Mouse (Mus musculus) stomach, embryonic 16.5 days (tissue): ENCODE results near the gene Ccdc146. TPM values are rescaled to one million over a fixed set of nuclear protein-coding genes. Genes with fewer than 3 reads are reported as not detected.
A peak's percentile ranks its signal among the peaks of the same experiment; 100 is the strongest.

Experiments used
- ATAC-seq: fragments of 200-750 bp; cut with Nextera tagmentation; 2 replicates; pipeline ENCODE4 v1.8.0; 2017; ENCODE audit warnings: moderate number of reproducible peaks, moderate TSS enrichment; ENCODE audit not compliant: insufficient read depth, low FRiP score
- H3K27ac ChIP-seq: fragments of 300-500 bp; sonication (generic); 2 replicates; pipeline ENCODE4 v1.5.1; 2014; ENCODE audit warnings: low read length
- H3K27me3 ChIP-seq: fragments of 300-500 bp; sonication (generic); 2 replicates; pipeline ENCODE4 v1.6.1; 2014; ENCODE audit warnings: low read length, control low read depth, mixed read lengths; ENCODE audit not compliant: control insufficient read depth, insufficient read depth
- H3K36me3 ChIP-seq: fragments of 300-500 bp; sonication (generic); 2 replicates; pipeline ENCODE4 v1.6.1; 2014; ENCODE audit warnings: low read length; ENCODE audit not compliant: control insufficient read depth, insufficient read depth
- H3K4me1 ChIP-seq: fragments of 300-500 bp; sonication (generic); 2 replicates; pipeline ENCODE4 v1.6.1; 2014; ENCODE audit warnings: low read length, control low read depth, mixed read lengths; ENCODE audit not compliant: control insufficient read depth, insufficient read depth
- H3K4me2 ChIP-seq: fragments of 300-500 bp; sonication (generic); 2 replicates; pipeline ENCODE4 v1.6.1; 2014; ENCODE audit warnings: low read depth, low read length, mixed read lengths
- H3K4me3 ChIP-seq: fragments of 300-500 bp; sonication (generic); replicated peaks from 2 replicates; pipeline ENCODE4 v1.5.1; 2014; ENCODE audit warnings: mild to moderate bottlenecking, low read length
- H3K9ac ChIP-seq: fragments of 300-500 bp; sonication (generic); 2 replicates; pipeline ENCODE4 v1.6.1; 2014; ENCODE audit warnings: low read length
- H3K9me3 ChIP-seq: fragments of 300-500 bp; sonication (generic); replicated peaks from 2 replicates; pipeline ENCODE4 v1.6.1; 2016; ENCODE audit warnings: low read length, control low read depth; ENCODE audit not compliant: control insufficient read depth
- WGBS: fragments of 180-500 bp; shearing (Covaris S2); extraction: QIAGEN DNeasy Blood & Tissue Kit; methylation state at CpG from one replicate; pipeline ENCODE4 v1.1.7; 2014; 5-methylcytosine and 5-hydroxymethylcytosine counted together
- polyA plus RNA-seq: library from polyadenylated mRNA; unstranded; fragments of >200 nt; fragmentation: Nextera tagmentation; extraction: Ambion mirVana; gene quantifications from 2 replicates; pipeline ENCODE4 v1.2.1, GENCODE M21; 2015

Gene Ccdc146
- polyA plus RNA-seq, 1 experiment from 2014 or later = 0.72 TPM

DNA sequence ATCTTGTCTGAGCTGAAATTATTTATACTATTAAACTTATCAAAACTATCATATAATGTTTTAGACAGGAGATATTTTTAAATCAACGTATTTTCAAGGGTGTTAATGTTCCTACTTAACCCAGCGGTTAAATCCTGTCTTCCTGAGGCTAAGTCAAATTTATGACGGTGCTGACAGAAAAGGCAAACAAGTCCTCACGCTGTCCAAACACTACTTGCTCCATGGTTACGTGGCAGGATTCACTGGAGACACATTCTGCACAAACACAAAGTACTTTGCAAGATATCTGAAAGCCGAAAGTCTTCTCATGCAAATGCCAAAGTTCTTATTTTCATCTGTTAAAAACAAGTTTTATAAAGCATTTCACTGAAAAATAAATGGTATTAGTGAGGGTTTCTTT, 42.5 kb downstream of the Ccdc146 start:
- Histone ChIP-seq H3K4me2 (no peak overlapping the region), H3K9me3 (no peaks in the 10 kb centered on the region), H3K36me3 (no peaks in the 10 kb centered on the region), H3K4me1 (peaks cover 19% of the 10 kb centered on the region), H3K9ac (no peak overlapping the region), H3K27ac (no peak overlapping the region), H3K27me3 (no peaks in the 10 kb centered on the region), H3K4me3 (no peak overlapping the region)
- WGBS = 12% methylated on average over 6 of the region's 6 CpGs
- ATAC-seq = peak; percentile 66; the same call in 1 of the 2 replicates

DNA sequence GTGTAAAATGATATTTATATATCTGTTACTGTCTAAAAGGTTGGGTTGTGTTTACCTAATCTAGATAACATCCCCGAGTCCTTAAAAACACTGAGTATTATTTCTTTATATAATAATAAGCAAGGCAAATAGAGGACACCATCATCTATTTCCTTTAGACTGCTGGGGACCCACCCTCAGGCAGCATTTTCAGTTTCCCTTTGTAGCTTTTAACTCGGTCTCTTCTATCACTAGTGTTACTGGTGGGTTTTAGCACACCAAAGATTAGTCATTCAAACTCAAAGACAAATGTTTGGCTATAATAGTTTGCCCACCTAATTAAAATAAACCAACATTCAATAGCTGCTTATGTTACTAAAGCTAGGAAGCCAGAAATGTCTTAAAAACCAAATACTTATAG, 46.1 kb downstream of the Ccdc146 start:
- no peak for ATAC-seq
- H3K9me3 ChIP-seq = no peaks in the 10 kb centered on the region
- H3K27ac ChIP-seq = no peak overlapping the region
- H3K9ac ChIP-seq = no peak overlapping the region
- H3K36me3 ChIP-seq = no peaks in the 10 kb centered on the region
- no peaks in the 10 kb centered on the region; the same call in 1 of the 2 replicates for H3K27me3 ChIP-seq
- WGBS = 33% methylated on average over 2 of the region's 2 CpGs
- no peak overlapping the region for H3K4me3 ChIP-seq
- H3K4me2 ChIP-seq = no peak overlapping the region
- H3K4me1 ChIP-seq = peaks cover 10% of the 10 kb centered on the region

DNA sequence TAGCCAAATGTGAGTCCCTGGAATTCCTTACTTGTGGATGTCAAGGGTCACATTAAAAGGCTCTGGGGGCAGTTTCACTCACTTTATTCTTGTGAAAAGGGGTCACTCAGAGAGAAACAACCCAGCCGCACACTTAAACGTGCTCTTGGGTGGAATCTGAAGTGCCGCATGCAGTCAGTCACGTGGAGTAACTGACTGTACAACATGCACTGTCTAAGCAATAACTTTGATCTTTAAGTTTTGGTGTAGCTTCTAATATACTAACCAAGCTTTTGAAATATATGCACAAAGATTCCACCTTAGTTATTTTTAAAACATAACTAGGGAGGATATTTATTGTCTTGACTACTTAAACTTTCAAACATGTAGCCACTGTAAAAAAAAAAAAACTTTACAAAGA, 47.5 kb downstream of the Ccdc146 start:
- 69% methylated on average over 4 of the region's 4 CpGs for WGBS

DNA sequence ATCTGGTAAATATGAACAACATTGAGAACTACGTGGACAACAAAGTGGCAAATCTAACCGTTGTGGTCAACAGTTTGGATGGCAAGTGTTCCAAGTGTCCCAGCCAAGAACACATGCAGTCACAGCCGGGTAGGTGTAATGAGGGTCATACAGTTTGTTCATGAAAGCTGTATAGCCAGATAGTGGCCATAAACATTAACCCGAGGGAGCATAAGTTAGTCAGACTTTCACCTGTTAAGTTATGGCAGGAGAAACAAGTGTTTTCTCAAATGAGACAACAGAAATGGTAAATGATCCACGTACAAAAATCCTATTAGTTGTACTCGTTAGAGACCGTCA, 51.3 kb downstream of the Ccdc146 start:
- H3K9me3 ChIP-seq = no peaks in the 10 kb centered on the region
- no peak for ATAC-seq
- H3K4me2 ChIP-seq = peak overlapping the region; percentile 72
- H3K27me3 ChIP-seq = peaks cover 3% of the 10 kb centered on the region; the same call in 1 of the 2 replicates
- no peaks in the 10 kb centered on the region for H3K36me3 ChIP-seq
- H3K4me1 ChIP-seq = no peaks in the 10 kb centered on the region
- 58% methylated on average over 7 of the region's 7 CpGs for WGBS
- peak overlapping the region; percentile 68 for H3K9ac ChIP-seq
- peak overlapping the region; percentile 45 for H3K4me3 ChIP-seq
- no peak overlapping the region for H3K27ac ChIP-seq

More for the DNA sequence above, 47.5 kb downstream of the Ccdc146 start:
- H3K4me3 ChIP-seq = no peak overlapping the region
- no peaks in the 10 kb centered on the region; the same call in 1 of the 2 replicates for H3K27me3 ChIP-seq
- no peaks in the 10 kb centered on the region for H3K36me3 ChIP-seq
- no peak overlapping the region for H3K9ac ChIP-seq
- no peak overlapping the region for H3K27ac ChIP-seq
- no peak overlapping the region for H3K4me2 ChIP-seq
- H3K9me3 ChIP-seq = no peaks in the 10 kb centered on the region
- ATAC-seq = no peak
- no peaks in the 10 kb centered on the region for H3K4me1 ChIP-seq

DNA sequence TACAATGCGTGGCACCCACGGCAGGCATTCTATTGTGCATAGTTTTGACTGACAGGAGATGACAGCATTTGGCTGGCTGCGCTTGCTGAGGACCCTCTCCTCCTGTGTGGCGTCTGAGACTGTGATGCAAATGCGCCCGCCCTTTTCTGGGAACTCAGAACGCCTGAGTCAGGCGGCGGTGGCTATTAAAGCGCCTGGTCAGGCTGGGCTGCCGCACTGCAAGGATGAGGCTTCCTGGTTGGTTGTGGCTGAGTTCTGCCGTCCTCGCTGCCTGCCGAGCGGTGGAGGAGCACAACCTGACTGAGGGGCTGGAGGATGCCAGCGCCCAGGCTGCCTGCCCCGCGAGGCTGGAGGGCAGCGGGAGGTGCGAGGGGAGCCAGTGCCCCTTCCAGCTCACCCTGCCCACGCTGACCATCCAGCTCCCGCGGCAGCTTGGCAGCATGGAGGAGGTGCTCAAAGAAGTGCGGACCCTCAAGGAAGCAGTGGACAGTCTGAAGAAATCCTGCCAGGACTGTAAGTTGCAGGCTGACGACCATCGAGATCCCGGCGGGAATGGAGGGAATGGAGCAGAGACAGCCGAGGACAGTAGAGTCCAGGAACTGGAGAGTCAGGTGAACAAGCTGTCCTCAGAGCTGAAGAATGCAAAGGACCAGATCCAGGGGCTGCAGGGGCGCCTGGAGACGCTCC, 51.8 kb downstream of the Ccdc146 start, which contains the start of gene Fgl2:
Gene Fgl2, plus strand, starts transcription at position 150 of the 687 bp plus-strand sequence.
- no peaks in the 10 kb centered on the region for H3K36me3 ChIP-seq
- H3K4me2 ChIP-seq = peak within 1 kb of the TSS; percentile 72
- peak; percentile 77 for ATAC-seq
- H3K27ac ChIP-seq = no peak within 1 kb of the TSS
- WGBS = 5% methylated on average over 31 of the region's 31 CpGs
- no peaks in the 10 kb centered on the region for H3K9me3 ChIP-seq
- peak within 1 kb of the TSS; percentile 68 for H3K9ac ChIP-seq
- H3K27me3 ChIP-seq = peaks cover 3% of the 10 kb centered on the region; the same call in 1 of the 2 replicates
- H3K4me3 ChIP-seq = peak within 1 kb of the TSS; percentile 45
- H3K4me1 ChIP-seq = no peaks in the 10 kb centered on the region

DNA sequence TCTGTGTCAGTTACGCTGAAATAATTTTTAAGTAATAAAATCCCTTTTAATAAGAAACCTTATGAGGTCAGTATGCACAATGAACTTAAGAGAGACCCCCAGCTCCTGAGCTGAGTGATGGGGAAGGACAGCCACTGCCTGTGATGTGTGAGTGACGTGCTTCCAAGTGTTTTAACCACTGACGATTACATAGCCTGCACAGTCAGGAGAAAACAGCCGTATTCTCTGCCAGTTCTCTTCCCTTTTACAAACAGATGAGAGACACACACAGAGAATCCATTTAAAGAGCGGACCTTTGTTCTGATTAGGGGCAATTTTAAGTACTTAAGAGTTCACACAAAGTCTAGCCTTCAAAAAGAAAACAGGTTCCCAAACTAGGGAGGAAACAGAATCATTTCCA, 52.6 kb downstream of the Ccdc146 start:
- no peak overlapping the region for H3K27ac ChIP-seq
- no peaks in the 10 kb centered on the region for H3K36me3 ChIP-seq
- H3K27me3 ChIP-seq = peaks cover 3% of the 10 kb centered on the region; the same call in 1 of the 2 replicates
- no peak overlapping the region for H3K9ac ChIP-seq
- no peak overlapping the region; the same call in 1 of the 2 replicates for H3K4me3 ChIP-seq
- 52% methylated on average over 5 of the region's 5 CpGs for WGBS
- no peak for ATAC-seq
- no peaks in the 10 kb centered on the region for H3K4me1 ChIP-seq
- H3K9me3 ChIP-seq = no peaks in the 10 kb centered on the region
- peak overlapping the region; percentile 72; the same call in 1 of the 2 replicates for H3K4me2 ChIP-seq

DNA sequence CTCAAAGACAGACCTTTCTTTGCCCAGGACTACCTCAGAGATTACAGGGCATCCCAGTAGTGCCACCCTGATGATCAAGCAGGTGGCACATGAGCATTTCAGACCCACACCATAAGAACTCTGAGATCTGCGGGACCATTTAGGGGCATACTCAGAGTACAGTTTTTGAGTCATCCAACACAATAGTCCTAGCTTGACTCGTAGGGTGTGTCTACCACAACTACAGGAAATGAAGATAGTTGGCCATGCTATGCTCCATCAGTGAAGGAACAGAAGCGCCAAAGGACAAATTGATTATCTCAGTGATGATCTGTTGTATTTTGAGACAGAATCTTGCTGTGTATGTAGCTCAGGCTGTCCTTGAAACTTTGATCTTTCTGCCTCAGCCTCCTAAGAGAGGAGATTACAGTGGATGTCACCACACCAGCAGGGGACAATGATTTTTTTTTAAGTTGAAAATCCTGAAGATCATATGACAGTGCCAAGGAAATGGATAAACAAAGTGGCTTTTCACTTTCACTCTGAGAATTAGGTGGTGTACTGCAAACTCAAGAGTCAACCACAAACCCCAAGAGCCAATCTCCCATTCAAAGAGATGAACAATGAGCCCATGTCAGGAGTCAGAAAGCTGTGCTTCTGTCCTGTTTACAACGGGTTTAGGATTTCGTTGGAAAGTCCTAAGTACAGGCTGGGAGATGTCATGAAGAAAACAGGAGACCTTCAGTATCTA, 54.1 kb downstream of the Ccdc146 start:
- Histone ChIP-seq H3K4me2 (no peak overlapping the region), H3K36me3 (no peaks in the 10 kb centered on the region), H3K4me3 (no peak overlapping the region), H3K27me3 (peaks cover 3% of the 10 kb centered on the region; the same call in 1 of the 2 replicates), H3K9ac (no peak overlapping the region), H3K4me1 (no peaks in the 10 kb centered on the region), H3K9me3 (no peaks in the 10 kb centered on the region), H3K27ac (no peak overlapping the region)
- ATAC-seq = no peak
- 83% methylated on average over 5 of the region's 5 CpGs for WGBS

DNA sequence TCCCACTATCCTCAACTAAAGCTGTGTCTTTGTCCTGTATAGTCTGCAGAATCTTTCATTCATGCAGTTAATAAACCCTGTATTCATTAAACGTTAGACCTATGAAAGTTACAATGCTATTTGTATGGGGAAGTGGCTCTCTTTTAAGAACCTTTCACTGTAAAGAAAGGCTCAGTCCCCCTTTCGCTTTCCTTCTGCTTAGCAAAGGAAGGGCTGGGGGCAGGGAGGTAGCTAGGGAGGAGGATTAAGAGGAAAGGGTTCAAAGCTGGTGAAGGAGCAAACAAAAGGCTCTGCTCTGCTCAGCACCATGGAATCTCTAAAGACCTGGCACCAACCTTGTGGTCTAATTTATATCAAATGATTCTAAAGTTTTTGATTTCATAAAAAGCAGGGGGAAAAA, 57.0 kb downstream of the Ccdc146 start:
- WGBS = 47% methylated on average over 2 of the region's 2 CpGs
- Histone ChIP-seq H3K9me3 (no peaks in the 10 kb centered on the region), H3K9ac (no peak overlapping the region), H3K36me3 (no peaks in the 10 kb centered on the region), H3K27ac (no peak overlapping the region), H3K27me3 (peaks cover 3% of the 10 kb centered on the region; the same call in 1 of the 2 replicates), H3K4me2 (no peak overlapping the region), H3K4me1 (no peaks in the 10 kb centered on the region), H3K4me3 (no peak overlapping the region)
- ATAC-seq = no peak

DNA sequence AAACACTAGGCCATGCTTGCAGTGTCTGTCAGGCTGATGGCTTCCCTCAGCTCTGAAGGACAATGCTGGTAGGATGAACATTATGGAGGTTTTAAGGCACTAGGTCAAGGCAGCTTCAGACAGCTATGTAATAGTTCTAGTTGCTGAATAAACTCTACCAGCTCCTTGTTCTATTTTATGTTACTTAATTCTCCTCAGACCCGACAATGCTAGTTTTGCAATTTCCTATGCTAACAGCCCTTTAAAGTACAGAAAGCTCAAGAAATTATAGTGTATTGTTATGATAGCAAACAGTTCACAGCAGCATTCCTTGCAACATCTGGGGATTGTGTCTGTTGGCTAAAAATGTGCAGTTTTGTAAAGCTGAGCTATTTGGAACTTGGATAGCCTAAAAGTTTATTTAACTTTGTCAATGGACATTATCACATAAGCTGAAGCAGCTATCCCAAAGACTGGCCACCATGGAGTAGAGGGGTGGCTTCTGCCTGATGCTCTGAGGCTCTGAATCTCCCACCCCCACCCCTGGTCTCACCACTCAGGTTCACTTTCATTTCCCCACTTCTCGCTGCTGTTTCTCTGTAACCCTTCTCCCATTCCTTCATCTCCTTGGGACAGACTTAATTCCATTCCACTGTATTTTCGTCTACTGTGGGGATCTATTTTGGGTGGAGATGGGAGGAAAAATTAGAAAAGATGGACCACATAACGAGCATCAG, 58.0 kb downstream of the Ccdc146 start:
- Histone ChIP-seq H3K27me3 (peaks cover 3% of the 10 kb centered on the region; the same call in 1 of the 2 replicates), H3K27ac (no peak overlapping the region), H3K4me2 (no peak overlapping the region), H3K9ac (no peak overlapping the region), H3K9me3 (no peaks in the 10 kb centered on the region), H3K4me3 (no peak overlapping the region), H3K36me3 (no peaks in the 10 kb centered on the region), H3K4me1 (no peaks in the 10 kb centered on the region)
- ATAC-seq = no peak
- WGBS = 57% methylated on average over 4 of the region's 4 CpGs
